Comparison of ENCODE assay signal across 7 mouse cellular contexts in genomic region chr11:98203351-98203911, GRCm38 (mm10). TPM values are rescaled to one million over a fixed set of nuclear protein-coding genes. Genes with fewer than 3 reads are reported as not detected.
DNase-seq lines count a peak whose midpoint lies in the region; ATAC-seq and TF ChIP-seq lines count a peak whose summit lies in the region.

No protein-coding gene starts in this region.

- no peaks in the 10 kb centered on the region for H3K9me3 ChIP-seq in lung, postnatal 0 days (ENCODE audit: low read length)
- H3K9me3 ChIP-seq in forebrain, embryonic 11.5 days (ENCODE audit: control insufficient read depth, low read length), result no peaks in the 10 kb centered on the region
- H3K9me3 ChIP-seq in kidney, embryonic 14.5 days (ENCODE audit: control insufficient read depth, low read length), result no peaks in the 10 kb centered on the region
- no peaks in the 10 kb centered on the region for H3K9me3 ChIP-seq in stomach, postnatal 0 days (ENCODE audit: control insufficient read depth, low read length)

- no peak for DNase-seq in lung, postnatal 0 days (ENCODE audit: low spot score)
- DNase-seq in lung, adult 18-20 months, result no peak
- DNase-seq in cerebellum, adult 11-12 months, result peak; percentile 58
- DNase-seq in forebrain, embryonic 11.5 days (ENCODE audit: low spot score), result no peak
- DNase-seq in stomach, postnatal 0 days (ENCODE audit: low spot score), result no peak

- no peak for TF ChIP-seq CTCF in lung, postnatal 0 days (IDR thresholded peaks at IDR 0.05)
- TF ChIP-seq CTCF in stomach, postnatal 0 days (IDR thresholded peaks at IDR 0.05; ENCODE audit: low read depth), result no peak

- no peaks in the 10 kb centered on the region for H3K36me3 ChIP-seq in lung, postnatal 0 days (ENCODE audit: insufficient read depth, low read length)
- H3K36me3 ChIP-seq in forebrain, embryonic 11.5 days (ENCODE audit: control insufficient read depth, insufficient read depth, low read length), result no peaks in the 10 kb centered on the region
- peaks cover 9% of the 10 kb centered on the region; the same call in 1 of the 2 replicates for H3K36me3 ChIP-seq in kidney, embryonic 14.5 days (ENCODE audit: control insufficient read depth, insufficient read depth, low read length)
- H3K36me3 ChIP-seq in stomach, postnatal 0 days (ENCODE audit: control insufficient read depth, insufficient read depth, low read length), result peaks cover under 1% of the 10 kb centered on the region; the same call in 1 of the 2 replicates

- H3K4me2 ChIP-seq in lung, postnatal 0 days (replicated peaks; ENCODE audit: low read depth, low read length), result peak overlapping the region; percentile 86
- peak overlapping the region; percentile 89 for H3K4me2 ChIP-seq in forebrain, embryonic 11.5 days (ENCODE audit: low read depth, low read length, severe bottlenecking)
- H3K4me2 ChIP-seq in kidney, embryonic 14.5 days (replicated peaks; ENCODE audit: low read depth, low read length), result peak overlapping the region; percentile 81
- H3K4me2 ChIP-seq in stomach, postnatal 0 days (replicated peaks; ENCODE audit: low read depth), result peak overlapping the region; percentile 91

- H3K9ac ChIP-seq in lung, postnatal 0 days (replicated peaks; ENCODE audit: low read depth), result peak overlapping the region; percentile 100
- H3K9ac ChIP-seq in forebrain, embryonic 11.5 days (ENCODE audit: low read length), result peak overlapping the region; percentile 98
- H3K9ac ChIP-seq in kidney, embryonic 14.5 days (ENCODE audit: low read depth, low read length), result peak overlapping the region; percentile 99
- H3K9ac ChIP-seq in stomach, postnatal 0 days (ENCODE audit: low read length), result peak overlapping the region; percentile 100

- peak overlapping the region; percentile 98 for H3K4me3 ChIP-seq in lung, postnatal 0 days (ENCODE audit: low read depth, low read length)
- peak overlapping the region; percentile 91 for H3K4me3 ChIP-seq in forebrain, embryonic 11.5 days (ENCODE audit: low read depth, low read length)
- H3K4me3 ChIP-seq in kidney, embryonic 14.5 days (ENCODE audit: low read length), result peak overlapping the region; percentile 83
- H3K4me3 ChIP-seq in stomach, postnatal 0 days (ENCODE audit: low read depth, low read length), result peak overlapping the region; percentile 96

- H3K27ac ChIP-seq in lung, postnatal 0 days (ENCODE audit: low read length), result peak overlapping the region; percentile 100
- peak overlapping the region; percentile 99 for H3K27ac ChIP-seq in forebrain, embryonic 11.5 days (ENCODE audit: low read depth, low read length)
- H3K27ac ChIP-seq in kidney, embryonic 14.5 days (ENCODE audit: low read depth, low read length), result peak overlapping the region; percentile 100
- peak overlapping the region; percentile 100 for H3K27ac ChIP-seq in stomach, postnatal 0 days (replicated peaks)

- TF ChIP-seq EP300 in lung, postnatal 0 days (IDR thresholded peaks at IDR 0.05), result no peak
- TF ChIP-seq EP300 in stomach, postnatal 0 days (optimal IDR thresholded peaks at IDR 0.05), result no peak

- ATAC-seq in lung, postnatal 0 days, result peak; percentile 32
- ATAC-seq in forebrain, embryonic 11.5 days (replicated peaks; ENCODE audit: low FRiP score), result peak; percentile 60
- peak; percentile 50 for ATAC-seq in kidney, embryonic 14.5 days (ENCODE audit: low FRiP score, low TSS enrichment)
- peak; percentile 10; the same call in 1 of the 2 replicates for ATAC-seq in megakaryocyte, adult 5-6 weeks (ENCODE audit: poor library complexity, severe bottlenecking)
- no peak; the same call in 1 of the 2 replicates for ATAC-seq in stomach, postnatal 0 days (ENCODE audit: low FRiP score, low TSS enrichment)

- 0% methylated on average over 37 of the region's 37 CpGs for WGBS in lung, postnatal 0 days
- under 1% methylated on average over 37 of the region's 37 CpGs for WGBS in forebrain, embryonic 11.5 days
- under 1% methylated on average over 37 of the region's 37 CpGs for WGBS in kidney, embryonic 14.5 days
- whole genome bisulfite sequencing in stomach, postnatal 0 days, result under 1% methylated on average over 37 of the region's 37 CpGs

- H3K27me3 ChIP-seq in lung, postnatal 0 days (replicated peaks; ENCODE audit: insufficient read depth, low read length), result no peaks in the 10 kb centered on the region
- H3K27me3 ChIP-seq in forebrain, embryonic 11.5 days (ENCODE audit: control insufficient read depth, insufficient read depth, low read length), result no peaks in the 10 kb centered on the region
- H3K27me3 ChIP-seq in kidney, embryonic 14.5 days (ENCODE audit: control insufficient read depth, insufficient read depth, low read length), result no peaks in the 10 kb centered on the region
- H3K27me3 ChIP-seq in stomach, postnatal 0 days (ENCODE audit: control insufficient read depth, insufficient read depth, low read length), result no peaks in the 10 kb centered on the region

- H3K4me1 ChIP-seq in lung, postnatal 0 days (ENCODE audit: insufficient read depth, low read depth, low read length), result no peaks in the 10 kb centered on the region
- H3K4me1 ChIP-seq in forebrain, embryonic 11.5 days (replicated peaks; ENCODE audit: control insufficient read depth, insufficient read depth, low read length), result peaks cover 3% of the 10 kb centered on the region; the same call in 1 of the 2 replicates
- H3K4me1 ChIP-seq in kidney, embryonic 14.5 days (ENCODE audit: control insufficient read depth, insufficient read depth, low read length), result 0 out of 2 replicates have a peak, but pooled peaks cover 5% of the 10 kb centered on the region
- H3K4me1 ChIP-seq in stomach, postnatal 0 days (replicated peaks; ENCODE audit: control insufficient read depth, insufficient read depth), result no peaks in the 10 kb centered on the region

RNA-seq across cellular contexts. Expression of gene Cdk12, which starts 0.6 kb away (rescaled TPM):
- 6.7 and 8.3 TPM in 2 replicates for polyA plus RNA-seq in lung, postnatal 0 days (2015; fragmentation: Nextera tagmentation; extraction: Ambion mirVana)
- 16.1 and 18.2 TPM in 2 replicates for polyA plus RNA-seq in forebrain, embryonic 11.5 days (2014; fragmentation: Nextera tagmentation; extraction: Ambion mirVana)
- 16.1 and 18.3 TPM in 2 replicates for polyA plus RNA-seq in kidney, embryonic 14.5 days (2014; fragmentation: Nextera tagmentation; extraction: Ambion mirVana)
- 40.6 and 43.8 TPM in 2 replicates for total RNA-seq in megakaryocyte, adult 5-6 weeks (2015)
- 50.2 and 52.2 TPM in 2 replicates for total RNA-seq in megakaryocyte, adult 5-6 weeks (2017)
- 3.8 and 4.1 TPM in 2 replicates for polyA plus RNA-seq in stomach, postnatal 0 days (2015; fragmentation: Nextera tagmentation; extraction: Ambion mirVana)

RNA-seq across cellular contexts. Expression of gene Med1, which starts 10.3 kb away (rescaled TPM):
- polyA plus RNA-seq in lung, postnatal 0 days (2015; fragmentation: Nextera tagmentation; extraction: Ambion mirVana), result 32.2 and 34.1 TPM in 2 replicates
- 75.5 and 81.7 TPM in 2 replicates for polyA plus RNA-seq in forebrain, embryonic 11.5 days (2014; fragmentation: Nextera tagmentation; extraction: Ambion mirVana)
- polyA plus RNA-seq in kidney, embryonic 14.5 days (2014; fragmentation: Nextera tagmentation; extraction: Ambion mirVana), result 62.5 and 76.6 TPM in 2 replicates
- total RNA-seq in megakaryocyte, adult 5-6 weeks (2015), result 64.5 and 70.6 TPM in 2 replicates
- 32.5 and 36.3 TPM in 2 replicates for total RNA-seq in megakaryocyte, adult 5-6 weeks (2017)
- 25.5 and 26.8 TPM in 2 replicates for polyA plus RNA-seq in stomach, postnatal 0 days (2015; fragmentation: Nextera tagmentation; extraction: Ambion mirVana)

RNA-seq across cellular contexts. Expression of gene Fbxl20, which starts 53.2 kb away (rescaled TPM):
- polyA plus RNA-seq in lung, postnatal 0 days (2015; fragmentation: Nextera tagmentation; extraction: Ambion mirVana), result 12.8 and 13.0 TPM in 2 replicates
- polyA plus RNA-seq in forebrain, embryonic 11.5 days (2014; fragmentation: Nextera tagmentation; extraction: Ambion mirVana), result 19.4 and 33.4 TPM in 2 replicates
- 10.1 and 17.8 TPM in 2 replicates for polyA plus RNA-seq in kidney, embryonic 14.5 days (2014; fragmentation: Nextera tagmentation; extraction: Ambion mirVana)
- 11.3 and 12.6 TPM in 2 replicates for total RNA-seq in megakaryocyte, adult 5-6 weeks (2015)
- total RNA-seq in megakaryocyte, adult 5-6 weeks (2017), result 12.4 and 14.8 TPM in 2 replicates
- 11.7 and 12.7 TPM in 2 replicates for polyA plus RNA-seq in stomach, postnatal 0 days (2015; fragmentation: Nextera tagmentation; extraction: Ambion mirVana)
